Mouse (Mus musculus): ENCODE results near the gene Prtg.

Prtg gene

GRCm38 (mm10) chr9:72806731-72807419 is at the start of gene Prtg:
TSS of gene Prtg (plus strand) at chr9:72806874.
- DNase-seq (ENCODE audit: low spot score): peak; percentile 94

DNA sequence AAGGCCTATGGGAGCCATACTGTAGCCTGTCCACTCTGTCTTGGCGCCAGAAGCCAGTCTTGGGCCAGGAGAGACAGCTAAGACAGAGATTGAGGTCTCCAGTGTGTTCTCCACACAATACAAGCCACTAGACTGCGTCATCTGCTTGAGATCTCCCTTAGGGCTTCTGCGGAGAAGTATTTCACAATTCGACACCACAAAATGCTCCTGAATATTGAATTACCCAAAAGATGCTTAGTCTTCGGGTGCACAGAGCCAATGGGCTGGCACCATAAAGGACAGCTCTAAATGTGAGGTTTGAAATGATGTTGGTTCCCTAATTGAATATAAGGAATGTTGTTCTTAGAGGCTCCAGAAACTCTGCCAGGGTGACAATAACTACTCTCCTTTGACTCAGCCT is 49.5 kb upstream of the Prtg start:
- no peak for DNase-seq (ENCODE audit: low spot score)

DNA sequence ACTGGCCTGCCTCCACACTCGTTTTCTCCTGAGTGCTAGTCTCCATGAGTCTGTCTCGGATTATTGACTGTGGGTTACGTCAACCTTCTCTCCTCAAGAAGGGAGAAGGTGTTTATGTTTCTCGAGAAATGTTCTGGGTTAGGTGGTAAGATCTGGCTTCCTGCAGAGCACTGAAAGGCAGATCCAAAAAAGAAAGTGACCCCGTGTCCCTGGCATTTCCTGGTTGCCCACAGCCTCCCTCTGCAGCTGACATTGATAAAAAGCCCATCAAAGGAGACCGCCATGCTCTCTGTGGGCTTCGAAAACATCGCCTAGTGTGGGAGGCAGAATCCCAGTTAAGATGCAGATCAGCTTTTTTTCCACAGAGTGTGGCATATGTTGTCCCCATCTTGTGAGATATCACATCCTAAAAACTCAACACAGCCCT is 48.0 kb upstream of the Prtg start:
- peak; percentile 77 for DNase-seq (ENCODE audit: low spot score)

DNA sequence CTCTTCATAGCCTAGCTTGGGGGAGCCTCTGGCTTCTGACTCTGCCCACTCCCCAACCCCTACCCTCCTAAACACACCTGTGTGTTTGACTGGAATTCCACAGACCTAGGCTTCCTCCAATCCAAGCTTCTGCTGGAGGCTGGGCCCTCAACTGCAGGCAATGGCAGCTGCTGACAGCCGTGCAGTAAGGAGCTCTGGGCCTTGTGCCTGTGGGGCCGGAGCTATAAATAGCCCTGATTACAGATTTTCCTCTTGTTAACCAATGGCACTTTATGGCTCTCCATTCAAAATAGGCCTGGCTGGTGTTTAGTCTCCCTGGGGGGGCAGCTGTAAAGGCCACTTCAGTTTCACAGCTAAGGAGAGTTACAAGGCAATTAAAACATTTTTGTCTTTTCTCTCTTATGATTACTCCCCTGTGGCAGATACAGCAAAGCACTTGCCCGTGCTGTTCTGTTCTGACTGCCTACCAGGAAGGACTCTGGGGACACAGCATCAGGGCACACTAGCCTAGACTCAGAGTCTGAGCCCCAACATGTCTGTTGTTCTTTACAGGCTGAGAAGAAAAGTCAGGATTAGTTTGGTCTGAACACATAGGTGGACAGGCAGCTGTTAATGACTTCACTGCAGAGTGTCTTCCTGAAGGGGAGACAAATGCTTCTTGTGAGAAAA is 43.5 kb upstream of the Prtg start:
- peak; percentile 48 for DNase-seq (ENCODE audit: low spot score)

- peak; percentile 96 for DNase-seq (ENCODE audit: low spot score)
These were observed 39.8 kb upstream of the Prtg start for GRCm38 (mm10) chr9:72766789-72767349.

DNA sequence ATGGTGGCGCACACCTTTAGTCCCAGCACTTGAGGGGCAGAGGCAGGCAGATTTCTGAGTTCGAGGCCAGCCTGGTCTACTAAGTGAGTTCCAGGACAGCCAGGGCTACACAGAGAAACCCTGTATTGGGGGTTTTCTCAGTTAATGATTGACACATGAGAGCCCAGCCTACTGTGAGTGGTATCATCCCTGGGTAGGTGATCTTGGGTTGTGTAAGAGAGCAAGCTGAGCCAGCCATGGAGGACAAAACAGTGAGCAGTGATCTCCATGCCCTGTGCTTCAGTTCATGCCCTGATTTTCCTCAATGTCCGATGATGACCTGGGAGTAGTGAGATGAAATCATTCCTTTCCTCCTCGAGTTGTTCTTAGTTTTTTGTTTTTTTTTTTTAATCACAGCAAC is 31.7 kb upstream of the Prtg start:
- no peak for DNase-seq (ENCODE audit: low spot score)

- DNase-seq (ENCODE audit: low spot score): no peak
These were observed 27.7 kb upstream of the Prtg start for GRCm38 (mm10) chr9:72779004-72779403.

GRCm38 (mm10) chr9:72779733-72780132 is 26.9 kb upstream of the Prtg start:
- DNase-seq (ENCODE audit: low spot score): peak; percentile 58

DNA sequence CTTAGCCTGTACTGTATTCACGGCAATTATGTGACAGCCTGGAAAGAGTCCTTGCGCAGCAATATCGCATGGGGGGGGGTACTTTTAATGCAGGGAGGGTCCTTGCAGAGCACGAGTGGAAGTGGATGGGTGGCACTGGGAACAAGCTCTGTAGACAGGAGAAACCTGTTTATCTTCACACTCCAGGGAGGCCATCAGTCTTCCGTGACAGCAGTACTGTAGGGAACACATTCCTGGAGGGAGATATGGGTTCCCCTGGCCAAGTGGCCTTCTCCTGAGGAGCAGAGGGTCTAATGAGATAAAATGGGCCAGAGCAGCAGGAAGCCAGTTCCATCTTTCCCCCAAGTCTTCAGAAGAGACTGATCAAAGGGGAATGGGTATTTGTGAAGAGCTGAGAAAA is 26.0 kb upstream of the Prtg start:
- DNase-seq (ENCODE audit: low spot score): peak; percentile 54

GRCm38 (mm10) chr9:72781466-72781865 is 25.2 kb upstream of the Prtg start:
- DNase-seq (ENCODE audit: low spot score): peak; percentile 63

- DNase-seq (ENCODE audit: low spot score): no peak
These were observed 24.6 kb upstream of the Prtg start for GRCm38 (mm10) chr9:72782121-72782520.

GRCm38 (mm10) chr9:72787732-72788131 is 18.9 kb upstream of the Prtg start:
- DNase-seq (ENCODE audit: low spot score): no peak

DNA sequence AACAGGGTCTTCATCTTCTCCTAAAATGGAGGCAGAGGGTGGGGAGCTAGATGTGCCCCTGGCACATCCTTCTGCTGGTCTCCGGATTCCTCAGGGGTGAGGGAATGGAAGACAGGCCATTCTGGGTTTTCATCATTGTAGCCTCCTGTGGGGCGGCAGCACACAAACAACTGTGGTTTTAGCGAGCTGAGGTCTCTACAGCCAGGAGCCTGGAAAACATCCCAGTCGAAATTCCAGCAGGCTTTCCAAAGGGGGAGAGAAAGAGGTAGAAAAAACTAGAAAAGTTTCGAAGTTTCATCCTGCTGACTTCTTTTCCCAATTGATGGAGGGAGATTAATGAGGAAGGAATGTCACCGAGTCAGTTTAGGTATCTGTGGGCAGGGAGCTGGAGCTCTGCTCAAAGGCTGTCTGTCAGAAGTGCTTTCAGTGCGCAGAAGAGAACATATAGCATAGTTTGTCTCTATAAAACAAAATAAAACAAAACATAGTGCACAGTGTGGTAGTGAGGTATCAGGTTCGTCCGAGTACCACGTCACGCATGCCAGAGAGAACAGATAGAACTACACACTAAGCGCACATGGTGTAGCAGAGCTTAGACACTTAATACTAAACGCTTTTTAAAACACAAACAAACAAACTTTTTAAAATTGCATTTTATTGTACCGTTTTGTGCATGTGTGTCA is 16.0 kb upstream of the Prtg start:
- no peak for DNase-seq (ENCODE audit: low spot score)

- DNase-seq (ENCODE audit: low spot score): peak; percentile 55
These were observed 15.5 kb upstream of the Prtg start for GRCm38 (mm10) chr9:72791213-72791582.

- DNase-seq (ENCODE audit: low spot score): peak; percentile 83
These were observed 15.0 kb upstream of the Prtg start for GRCm38 (mm10) chr9:72791681-72792080.

GRCm38 (mm10) chr9:72795243-72795642 is 11.4 kb upstream of the Prtg start:
- DNase-seq (ENCODE audit: low spot score): no peak

GRCm38 (mm10) chr9:72797136-72797621 is 9.5 kb upstream of the Prtg start:
- no peak for DNase-seq (ENCODE audit: low spot score)

DNA sequence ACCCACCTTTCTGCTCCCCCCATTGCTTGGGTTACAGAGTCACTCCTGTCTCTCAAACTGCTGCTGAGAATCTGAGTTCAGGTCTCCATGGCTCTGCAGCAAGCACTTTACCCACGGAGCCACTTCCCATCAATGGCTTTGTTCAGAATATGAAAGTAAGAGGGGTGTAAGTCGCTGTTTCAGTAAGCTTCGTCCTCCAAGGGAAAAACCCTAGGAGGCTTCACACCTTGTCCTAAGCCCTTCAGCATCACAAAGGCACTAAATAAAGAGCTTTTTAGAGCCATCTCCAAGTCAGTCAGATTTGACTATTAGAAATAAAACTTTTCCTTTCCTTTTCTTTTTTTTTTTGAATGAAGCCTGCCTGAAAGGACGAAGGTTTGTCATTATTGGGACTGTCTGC is 3.4 kb upstream of the Prtg start:
- no peak for DNase-seq (ENCODE audit: low spot score)

DNA sequence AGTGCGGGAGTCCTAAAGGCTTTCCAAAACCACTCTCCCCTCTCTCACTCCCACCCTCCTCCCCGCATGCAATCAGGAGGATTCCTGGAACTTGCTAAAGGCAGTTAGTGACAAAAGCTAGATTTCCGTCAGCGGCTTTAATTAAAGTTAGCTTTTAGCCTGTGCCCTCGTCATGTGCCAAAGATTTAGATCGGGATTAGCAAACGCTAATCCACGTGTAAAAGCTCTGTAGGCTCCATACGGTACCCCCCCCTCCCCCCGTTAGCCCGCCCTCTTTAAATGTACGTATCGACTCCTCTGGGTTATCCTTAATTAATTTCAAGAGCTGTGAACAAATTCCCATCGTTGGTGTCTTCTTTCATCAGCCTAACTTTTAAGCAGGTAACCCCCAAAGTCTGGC is 528 bp upstream of the Prtg start:
- no peak for DNase-seq (ENCODE audit: low spot score)

DNA sequence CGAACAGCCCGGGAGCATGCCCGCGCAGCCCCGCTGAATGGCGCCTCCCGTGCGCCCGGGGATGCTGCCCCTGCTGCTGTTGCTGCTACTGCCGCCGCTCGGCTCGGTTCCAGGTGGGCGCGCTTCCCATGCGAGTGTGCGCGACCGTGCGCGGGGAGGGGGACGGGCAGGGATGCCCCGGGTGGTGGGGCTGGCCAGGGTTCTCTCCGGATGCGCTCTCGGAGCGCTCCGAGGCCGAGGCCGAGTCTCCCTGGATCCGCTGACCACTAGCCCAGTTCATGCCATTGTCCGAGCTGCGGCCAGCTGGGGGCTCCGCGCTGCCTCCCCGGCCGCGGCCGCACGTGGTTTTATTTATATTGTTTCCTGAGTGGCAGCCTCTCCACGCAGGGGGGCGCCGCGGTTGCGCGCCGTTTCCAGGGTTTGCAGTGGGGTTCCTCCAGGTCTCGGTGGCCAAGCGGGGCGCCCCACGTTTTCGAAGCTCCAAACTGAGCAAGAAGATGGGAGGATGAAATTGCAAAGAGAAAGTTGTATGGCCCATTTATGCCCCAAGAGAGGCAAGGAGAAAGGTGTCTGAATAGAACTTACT is 839 bp downstream of the Prtg start:
- DNase-seq (ENCODE audit: low spot score): peak; percentile 68

GRCm38 (mm10) chr9:72808176-72808575 is 1.5 kb downstream of the Prtg start:
- DNase-seq (ENCODE audit: low spot score): peak; percentile 69

DNA sequence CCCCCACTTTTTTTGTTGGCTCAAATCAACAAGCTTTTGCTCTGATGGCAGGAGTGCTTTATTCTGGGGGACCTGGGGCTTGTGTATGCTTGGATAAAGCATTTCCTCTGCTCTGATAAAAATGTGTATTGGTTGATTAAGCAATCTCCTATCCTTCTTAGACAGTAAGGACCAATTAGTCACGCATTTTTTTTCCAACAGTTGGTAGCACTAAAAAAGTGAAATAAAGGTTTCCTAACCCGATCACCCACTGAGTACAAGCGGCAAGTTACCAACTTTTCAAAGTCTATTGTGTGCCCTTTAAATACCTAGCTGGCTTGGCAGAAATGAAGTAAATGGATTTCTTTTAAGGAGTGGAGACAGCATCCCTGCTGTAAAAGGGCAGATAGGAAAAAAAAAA is 1.9 kb downstream of the Prtg start:
- no peak for DNase-seq (ENCODE audit: low spot score)
